Mouse (Mus musculus): ENCODE results near the gene Rpf2. TPM values are rescaled to one million over a fixed set of nuclear protein-coding genes. Genes with fewer than 3 reads are reported as not detected.
A peak's percentile ranks its signal among the peaks of the same experiment; 100 is the strongest.

The Rpf2 gene
- polyA plus RNA-seq, 2 experiments, result 25.0 to 54.5 TPM

GRCm38 (mm10) chr10:40250969-40251368 is 4.1 kb upstream of the Rpf2 start:
- Histone ChIP-seq H3K27me3 (ENCODE audit: control insufficient read depth, insufficient read depth, low read length) (no peaks in the 10 kb centered on the region), H3K4me1 (ENCODE audit: control insufficient read depth, insufficient read depth, low read length) (peaks cover 4% of the 10 kb centered on the region; the same call in 1 of the 2 replicates), H3K9ac (ENCODE audit: low read depth, low read length, severe bottlenecking) (no peak overlapping the region), H3K4me3 (replicated peaks; ENCODE audit: low read length) (no peak overlapping the region), H3K36me3 (ENCODE audit: control insufficient read depth, insufficient read depth, low read length) (peaks cover 66% of the 10 kb centered on the region), H3K27ac (replicated peaks; ENCODE audit: low read depth, low read length) (no peak overlapping the region), H3K4me2 (replicated peaks; ENCODE audit: low read depth, low read length, severe bottlenecking) (no peak overlapping the region), H3K9me3 (ENCODE audit: control insufficient read depth, low read length) (no peaks in the 10 kb centered on the region)
- ATAC-seq (ENCODE audit: low FRiP score, low read depth) (no peak), DNase-seq (ENCODE audit: low spot score) (no peak)
- 94% methylated on average over 6 of the region's 6 CpGs for WGBS
- no peak for TF ChIP-seq POLR2A (IDR thresholded peaks at IDR 0.05; ENCODE audit: borderline replicate concordance, extremely low read depth, insufficient read depth, insufficient read length)

- 84% methylated on average over 9 of the region's 9 CpGs for WGBS
- peaks cover 4% of the 10 kb centered on the region; the same call in 1 of the 2 replicates for H3K4me1 ChIP-seq (ENCODE audit: control insufficient read depth, insufficient read depth, low read length)
- no peak for TF ChIP-seq POLR2A (IDR thresholded peaks at IDR 0.05; ENCODE audit: borderline replicate concordance, extremely low read depth, insufficient read depth, insufficient read length)
- peaks cover 63% of the 10 kb centered on the region for H3K36me3 ChIP-seq (ENCODE audit: control insufficient read depth, insufficient read depth, low read length)
- ATAC-seq (ENCODE audit: low FRiP score, low read depth) (no peak), DNase-seq (ENCODE audit: low spot score) (no peak)
- no peak overlapping the region for H3K4me2 ChIP-seq (replicated peaks; ENCODE audit: low read depth, low read length, severe bottlenecking)
- H3K9ac ChIP-seq (ENCODE audit: low read depth, low read length, severe bottlenecking), result no peak overlapping the region
- no peak overlapping the region for H3K4me3 ChIP-seq (replicated peaks; ENCODE audit: low read length)
- H3K27ac ChIP-seq (replicated peaks; ENCODE audit: low read depth, low read length), result no peak overlapping the region
- no peaks in the 10 kb centered on the region for H3K27me3 ChIP-seq (ENCODE audit: control insufficient read depth, insufficient read depth, low read length)
- no peaks in the 10 kb centered on the region for H3K9me3 ChIP-seq (ENCODE audit: control insufficient read depth, low read length)
Observed at GRCm38 (mm10) chr10:40249625-40250024, 2.8 kb upstream of the Rpf2 start.

- WGBS, result 35% methylated on average over 11 of the region's 11 CpGs
- H3K4me2 ChIP-seq (replicated peaks; ENCODE audit: low read depth, low read length, severe bottlenecking), result peak overlapping the region; percentile 59
- peak overlapping the region; percentile 53 for H3K27ac ChIP-seq (replicated peaks; ENCODE audit: low read depth, low read length)
- peaks cover 4% of the 10 kb centered on the region; the same call in 1 of the 2 replicates for H3K4me1 ChIP-seq (ENCODE audit: control insufficient read depth, insufficient read depth, low read length)
- no peak for DNase-seq (ENCODE audit: low spot score)
- H3K36me3 ChIP-seq (ENCODE audit: control insufficient read depth, insufficient read depth, low read length), result peaks cover 56% of the 10 kb centered on the region
- 0 out of 2 replicates have a peak, but pooled peaks have one; percentile 5 for ATAC-seq (ENCODE audit: low FRiP score, low read depth)
- no peak for TF ChIP-seq POLR2A (IDR thresholded peaks at IDR 0.05; ENCODE audit: borderline replicate concordance, extremely low read depth, insufficient read depth, insufficient read length)
- peak overlapping the region; percentile 73 for H3K4me3 ChIP-seq (replicated peaks; ENCODE audit: low read length)
- H3K9ac ChIP-seq (ENCODE audit: low read depth, low read length, severe bottlenecking), result peak overlapping the region; percentile 64
- no peaks in the 10 kb centered on the region for H3K9me3 ChIP-seq (ENCODE audit: control insufficient read depth, low read length)
- H3K27me3 ChIP-seq (ENCODE audit: control insufficient read depth, insufficient read depth, low read length), result no peaks in the 10 kb centered on the region
Observed at GRCm38 (mm10) chr10:40247166-40247716, 405 bp upstream of the Rpf2 start.

- H3K4me2 ChIP-seq (replicated peaks; ENCODE audit: low read depth, low read length, severe bottlenecking), result no peak overlapping the region
- H3K4me1 ChIP-seq (ENCODE audit: control insufficient read depth, insufficient read depth, low read length), result no peaks in the 10 kb centered on the region
- TF ChIP-seq POLR2A (IDR thresholded peaks at IDR 0.05; ENCODE audit: borderline replicate concordance, extremely low read depth, insufficient read depth, insufficient read length), result no peak
- H3K27ac ChIP-seq (replicated peaks; ENCODE audit: low read depth, low read length), result no peak overlapping the region
- peaks cover 56% of the 10 kb centered on the region for H3K36me3 ChIP-seq (ENCODE audit: control insufficient read depth, insufficient read depth, low read length)
- no peak overlapping the region for H3K4me3 ChIP-seq (replicated peaks; ENCODE audit: low read length)
- H3K9ac ChIP-seq (ENCODE audit: low read depth, low read length, severe bottlenecking), result no peak overlapping the region
- H3K27me3 ChIP-seq (ENCODE audit: control insufficient read depth, insufficient read depth, low read length), result no peaks in the 10 kb centered on the region
- WGBS, result 94% methylated on average over 5 of the region's 5 CpGs
- no peak for ATAC-seq (ENCODE audit: low FRiP score, low read depth)
- H3K9me3 ChIP-seq (ENCODE audit: control insufficient read depth, low read length), result no peaks in the 10 kb centered on the region
- no peak for DNase-seq (ENCODE audit: low spot score)
Observed at GRCm38 (mm10) chr10:40237826-40238225, 9.0 kb downstream of the Rpf2 start.

GRCm38 (mm10) chr10:40233241-40233640 is 13.6 kb downstream of the Rpf2 start:
- H3K36me3 ChIP-seq (ENCODE audit: control insufficient read depth, insufficient read depth, low read length), result peaks cover 62% of the 10 kb centered on the region
- no peak for TF ChIP-seq POLR2A (IDR thresholded peaks at IDR 0.05; ENCODE audit: borderline replicate concordance, extremely low read depth, insufficient read depth, insufficient read length)
- 87% methylated on average over 3 of the region's 3 CpGs for WGBS
- H3K9ac ChIP-seq (ENCODE audit: low read depth, low read length, severe bottlenecking), result no peak overlapping the region
- no peak overlapping the region for H3K27ac ChIP-seq (replicated peaks; ENCODE audit: low read depth, low read length)
- no peak overlapping the region for H3K4me3 ChIP-seq (replicated peaks; ENCODE audit: low read length)
- no peak for DNase-seq (ENCODE audit: low spot score)
- no peak for ATAC-seq (ENCODE audit: low FRiP score, low read depth)
- H3K27me3 ChIP-seq (ENCODE audit: control insufficient read depth, insufficient read depth, low read length), result no peaks in the 10 kb centered on the region
- no peaks in the 10 kb centered on the region for H3K4me1 ChIP-seq (ENCODE audit: control insufficient read depth, insufficient read depth, low read length)
- H3K4me2 ChIP-seq (replicated peaks; ENCODE audit: low read depth, low read length, severe bottlenecking), result no peak overlapping the region
- H3K9me3 ChIP-seq (ENCODE audit: control insufficient read depth, low read length), result no peaks in the 10 kb centered on the region

All from limb, embryonic 14.5 days (tissue).